Mouse (Mus musculus) E14TG2a.4 (cell line): ENCODE data around the gene Olfr1368.

Experiments used
- H3K27me3 ChIP-seq: 2 replicates; pipeline ENCODE4 v1.6.1; 2014; ENCODE audit warnings: low read length, control low read depth; ENCODE audit not compliant: insufficient read depth
- H3K36me3 ChIP-seq: 2 replicates; pipeline ENCODE4 v1.6.1; 2014; ENCODE audit warnings: low read length, control low read depth; ENCODE audit not compliant: insufficient read depth
- H3K4me1 ChIP-seq: replicated peaks from 2 replicates; pipeline ENCODE4 v1.6.1; 2014; ENCODE audit warnings: low read depth, low read length, control low read depth
- H3K4me3 ChIP-seq: replicated peaks from 2 replicates; pipeline ENCODE4 v1.5.1; 2014; ENCODE audit warnings: mild to moderate bottlenecking, low read length
- H3K9me3 ChIP-seq: 2 replicates; pipeline ENCODE4 v1.6.1; 2014; ENCODE audit warnings: low read length, control low read depth
- CTCF ChIP-seq: conservative IDR thresholded peaks from 2 replicates; pipeline ENCODE4 v1.5.1; 2014; ENCODE audit warnings: low read length
- NANOG ChIP-seq: IDR thresholded peaks from 2 replicates; pipeline ENCODE4 v1.6.1; 2014; ENCODE audit warnings: borderline replicate concordance, low read length, mixed read lengths
- POU5F1 ChIP-seq: IDR thresholded peaks from 2 replicates; pipeline ENCODE4 v1.6.1; 2014; ENCODE audit warnings: low read length, borderline replicate concordance

The Olfr1368 gene

GRCm38 (mm10) chr13:21169657-21170430, 24.2 kb upstream of the Olfr1368 start:
- TF ChIP-seq CTCF = no peak
- no peak for TF ChIP-seq NANOG
- TF ChIP-seq POU5F1 = no peak
- H3K9me3 ChIP-seq = no peaks in the 10 kb centered on the region
- H3K27me3 ChIP-seq = no peaks in the 10 kb centered on the region
- H3K36me3 ChIP-seq = no peaks in the 10 kb centered on the region
- peak overlapping the region; percentile 80 for H3K4me3 ChIP-seq
- peaks cover 44% of the 10 kb centered on the region for H3K4me1 ChIP-seq

DNA sequence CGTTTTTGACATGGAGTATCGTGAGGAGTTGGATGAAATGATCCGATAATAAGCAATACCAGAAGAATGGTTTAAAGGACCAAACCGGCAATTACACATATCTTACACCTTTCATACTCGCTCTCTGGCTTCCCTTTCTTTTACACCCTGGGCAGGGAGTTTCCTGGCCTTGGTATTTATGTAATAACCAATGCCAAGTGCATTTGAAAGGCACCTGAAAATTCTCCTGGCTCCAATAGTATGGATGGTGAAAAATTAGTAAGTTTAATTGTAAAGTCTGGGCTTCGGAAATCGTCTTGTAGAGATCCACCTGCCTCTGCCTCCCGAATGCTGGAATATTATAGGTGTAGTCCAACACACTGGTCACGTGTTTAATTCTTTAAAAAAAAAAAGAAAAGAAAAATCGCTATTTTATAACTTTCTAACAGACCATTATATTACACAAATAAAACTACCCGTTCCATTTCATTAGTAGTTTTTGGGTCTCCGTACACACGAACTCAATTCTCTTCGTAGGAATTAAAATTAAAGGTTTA, 23.5 kb upstream of the Olfr1368 start:
- TF ChIP-seq NANOG = no peak
- no peak for TF ChIP-seq POU5F1
- TF ChIP-seq CTCF = no peak
- H3K9me3 ChIP-seq = no peaks in the 10 kb centered on the region
- no peaks in the 10 kb centered on the region for H3K27me3 ChIP-seq
- peaks cover 45% of the 10 kb centered on the region for H3K4me1 ChIP-seq
- peak overlapping the region; percentile 80 for H3K4me3 ChIP-seq
- no peaks in the 10 kb centered on the region for H3K36me3 ChIP-seq

- peak overlapping the region; percentile 80 for H3K4me3 ChIP-seq
These were observed 22.8 kb upstream of the Olfr1368 start for GRCm38 (mm10) chr13:21168371-21169011.

DNA sequence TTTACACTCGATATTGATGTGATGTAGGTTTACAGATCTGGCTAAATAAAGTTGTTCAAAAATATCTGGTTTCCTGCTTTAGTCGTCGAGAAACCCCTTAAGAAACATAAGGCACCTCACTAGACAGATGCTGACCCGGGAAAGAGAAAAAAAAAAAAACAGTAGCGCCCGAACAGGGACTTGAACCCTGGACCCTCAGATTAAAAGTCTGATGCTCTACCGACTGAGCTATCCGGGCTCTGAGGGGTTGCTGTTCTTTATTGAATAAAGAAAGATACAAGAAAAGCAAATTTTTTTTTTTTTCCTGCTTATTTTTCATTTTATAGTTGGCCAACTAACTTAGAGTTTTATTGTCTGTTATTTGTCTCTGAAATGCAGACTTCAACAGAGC, 22.2 kb upstream of the Olfr1368 start:
- peak overlapping the region; percentile 80 for H3K4me3 ChIP-seq
- peaks cover 41% of the 10 kb centered on the region for H3K4me1 ChIP-seq
- no peaks in the 10 kb centered on the region for H3K27me3 ChIP-seq
- TF ChIP-seq CTCF = no peak
- TF ChIP-seq POU5F1 = no peak
- no peak for TF ChIP-seq NANOG
- H3K36me3 ChIP-seq = no peaks in the 10 kb centered on the region
- no peaks in the 10 kb centered on the region for H3K9me3 ChIP-seq

More at GRCm38 (mm10) chr13:21168371-21169011, 22.8 kb upstream of the Olfr1368 start:
- Histone ChIP-seq H3K36me3 (no peaks in the 10 kb centered on the region), H3K4me1 (peaks cover 43% of the 10 kb centered on the region), H3K27me3 (no peaks in the 10 kb centered on the region), H3K9me3 (no peaks in the 10 kb centered on the region)
- no peak for TF ChIP-seq NANOG
- TF ChIP-seq CTCF = no peak
- no peak for TF ChIP-seq POU5F1

DNA sequence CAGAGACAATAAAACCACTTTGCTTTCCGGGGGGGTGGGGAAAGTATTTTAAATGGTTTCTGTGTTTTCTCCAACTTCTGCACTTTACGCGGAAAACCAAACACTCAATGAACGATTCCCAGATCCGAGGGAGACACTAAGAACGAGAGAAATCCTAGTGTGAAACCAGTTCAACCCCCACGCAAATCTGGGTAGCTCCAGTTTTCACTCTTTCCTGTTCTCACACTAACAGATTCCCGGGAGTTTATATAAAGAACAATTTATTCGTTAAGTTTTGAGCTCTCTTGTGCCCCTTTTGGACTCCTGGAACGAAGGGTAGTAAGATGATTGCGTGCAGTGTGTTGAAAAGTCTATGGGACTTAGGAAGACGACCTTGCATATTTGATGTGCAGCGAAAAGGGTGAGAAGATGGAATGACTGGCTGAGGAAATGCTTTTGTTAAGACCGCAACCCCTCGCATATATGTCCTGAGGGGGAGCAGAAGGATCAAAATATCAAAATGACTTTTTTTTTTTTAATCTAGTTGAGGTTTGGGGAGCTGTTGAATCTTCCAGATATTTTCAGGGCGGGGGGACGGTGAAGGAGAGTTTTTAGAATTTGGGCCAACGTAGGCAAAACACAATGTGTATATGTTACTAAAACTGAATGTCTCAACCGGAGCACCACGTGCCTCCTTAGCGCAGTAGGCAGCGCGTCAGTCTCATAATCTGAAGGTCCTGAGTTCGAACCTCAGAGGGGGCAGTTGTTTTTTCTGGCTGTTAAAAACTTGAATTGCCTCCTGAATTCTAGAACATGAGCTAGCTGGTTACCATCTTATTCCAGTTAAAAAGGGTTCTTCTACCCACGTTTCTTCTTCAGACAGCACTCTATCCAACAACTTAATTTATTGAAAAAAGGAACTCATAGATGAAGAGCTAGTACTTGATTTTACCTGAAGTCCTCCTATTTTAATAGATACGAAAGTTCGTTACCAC, 21.6 kb upstream of the Olfr1368 start:
- no peak for TF ChIP-seq CTCF
- TF ChIP-seq NANOG = no peak
- no peak for TF ChIP-seq POU5F1
- H3K9me3 ChIP-seq = no peaks in the 10 kb centered on the region
- peak overlapping the region; percentile 80 for H3K4me3 ChIP-seq
- H3K36me3 ChIP-seq = no peaks in the 10 kb centered on the region
- H3K27me3 ChIP-seq = no peaks in the 10 kb centered on the region
- H3K4me1 ChIP-seq = peaks cover 48% of the 10 kb centered on the region

GRCm38 (mm10) chr13:21162591-21162990, 16.9 kb upstream of the Olfr1368 start:
- no peaks in the 10 kb centered on the region for H3K36me3 ChIP-seq
- no peak overlapping the region for H3K4me3 ChIP-seq
- H3K4me1 ChIP-seq = peaks cover 58% of the 10 kb centered on the region
- H3K9me3 ChIP-seq = no peaks in the 10 kb centered on the region
- peaks cover 10% of the 10 kb centered on the region for H3K27me3 ChIP-seq
- TF ChIP-seq POU5F1 (no peak), NANOG (no peak), CTCF (no peak)

DNA sequence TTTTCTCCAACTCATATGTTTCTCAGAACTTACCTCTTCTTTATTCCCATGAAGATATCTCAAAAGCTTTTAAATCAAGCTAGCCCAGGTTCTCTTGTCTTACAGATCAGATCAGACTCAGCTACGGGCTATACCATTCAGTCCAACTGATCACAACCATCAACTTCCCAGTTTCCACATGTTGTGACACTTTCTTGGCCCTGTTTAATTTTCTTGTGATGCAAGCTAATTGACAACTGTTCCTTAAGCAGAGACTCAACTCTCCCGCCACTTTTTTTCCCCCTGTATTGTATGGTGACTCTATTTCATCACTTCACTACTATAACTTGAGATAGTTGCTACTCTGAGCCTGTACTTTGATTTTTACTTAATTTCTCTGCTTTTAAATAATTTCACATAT, 15.9 kb upstream of the Olfr1368 start:
- Histone ChIP-seq H3K9me3 (no peaks in the 10 kb centered on the region), H3K27me3 (peaks cover 10% of the 10 kb centered on the region)
- TF ChIP-seq NANOG (no peak), CTCF (no peak), POU5F1 (no peak)

More for the DNA sequence above, 15.9 kb upstream of the Olfr1368 start:
- peaks cover 56% of the 10 kb centered on the region for H3K4me1 ChIP-seq
- H3K4me3 ChIP-seq = peak overlapping the region; percentile 89
- H3K36me3 ChIP-seq = no peaks in the 10 kb centered on the region
